Mouse (Mus musculus) bone marrow, adult 2 months (tissue): ENCODE results near the gene Gm11937.

ENCODE experiments used
- CTCF ChIP-seq: fragments of 200-500 bp; IDR thresholded peaks from 2 replicates; pipeline ENCODE4 v1.5.1; 2011; ENCODE audit warnings: low read length, control low read depth; ENCODE audit not compliant: control insufficient read depth, insufficient read depth
- POLR2A ChIP-seq: fragments of 200-500 bp; IDR thresholded peaks from 2 replicates; pipeline ENCODE4 v1.6.1; 2011; ENCODE audit warnings: low read depth, mild to moderate bottlenecking, control low read depth, low read length, borderline replicate concordance; ENCODE audit not compliant: control insufficient read depth

DNA sequence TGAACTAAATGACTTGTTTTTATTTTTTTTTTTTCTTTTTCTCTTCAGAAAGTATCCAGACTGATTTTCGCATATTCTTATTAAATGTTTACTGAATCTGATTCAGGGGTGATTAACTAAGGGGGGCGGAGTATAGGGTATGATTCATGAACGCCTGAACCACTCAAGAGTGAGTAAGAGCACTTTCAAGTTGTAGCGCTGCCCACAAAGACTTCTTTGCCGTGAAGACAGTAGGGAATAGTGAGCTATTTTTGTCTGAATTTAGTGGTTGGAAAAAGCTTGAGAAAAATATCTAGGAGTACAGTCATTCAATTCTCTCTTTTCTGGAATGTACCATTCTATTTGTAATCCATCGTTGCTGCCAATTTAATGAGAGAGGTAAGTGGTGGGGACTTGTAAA, 28.4 kb downstream of the Gm11937 start:
- no peak for TF ChIP-seq CTCF
- no peak for TF ChIP-seq POLR2A
